Mouse (Mus musculus) ES-E14 (cell line): ENCODE measurements around the gene 0610030E20Rik. TPM values are rescaled to one million over a fixed set of nuclear protein-coding genes. Genes with fewer than 3 reads are reported as not detected.

Experiments
- DNase-seq: peaks from one replicate; pipeline ENCODE4 v3.0.0-alpha.2; 2013; ENCODE audit warnings: low read depth, low spot score
- H3K27ac ChIP-seq: 2 replicates; pipeline ENCODE4 v1.5.1; 2012; ENCODE audit warnings: low read depth, mild to moderate bottlenecking, low read length, moderate library complexity, mixed read lengths; ENCODE audit not compliant: poor library complexity, insufficient read depth, severe bottlenecking
- H3K36me3 ChIP-seq: 2 replicates; pipeline ENCODE4 v1.6.1; 2012; ENCODE audit warnings: mild to moderate bottlenecking, low read length, moderate library complexity, mixed read lengths; ENCODE audit not compliant: control insufficient read depth, poor library complexity, insufficient read depth, severe bottlenecking
- H3K4me1 ChIP-seq, 2 experiments: fragments of 150-350 bp in 1 of 2; sonication (generic) in 1 of 2; 2 replicates each; pipeline ENCODE4 v1.6.1; 2012; ENCODE audit warnings: low read length in 2 of 2, mild to moderate bottlenecking in 1 of 2, mixed read lengths in 1 of 2; ENCODE audit not compliant: control insufficient read depth in 2 of 2, insufficient read depth in 2 of 2, poor library complexity in 1 of 2
- H3K4me3 ChIP-seq, 2 experiments: fragments of 150-350 bp in 1 of 2; sonication (generic) in 1 of 2; 2 replicates each; pipeline ENCODE4 v1.5.1; 2012; ENCODE audit warnings: low read length in 2 of 2, low read depth in 1 of 2, mild to moderate bottlenecking in 1 of 2, mixed read lengths in 1 of 2; ENCODE audit not compliant: insufficient read depth in 1 of 2, poor library complexity in 1 of 2, severe bottlenecking in 1 of 2
- H3K9ac ChIP-seq: 2 replicates; pipeline ENCODE4 v1.6.1; 2012; ENCODE audit warnings: low read depth, mild to moderate bottlenecking, low read length, mixed read lengths; ENCODE audit not compliant: poor library complexity, insufficient read depth, severe bottlenecking
- H3K9me3 ChIP-seq: fragments of 150-350 bp; sonication (generic); 2 replicates; pipeline ENCODE4 v1.6.1; 2012; ENCODE audit warnings: low read depth, mild to moderate bottlenecking, low read length; ENCODE audit not compliant: control insufficient read depth, insufficient read depth
- CHD2 ChIP-seq: IDR thresholded peaks from 2 replicates; pipeline ENCODE4 v1.6.1; 2014; ENCODE audit warnings: mild to moderate bottlenecking, low read depth, low read length, inconsistent platforms
- HCFC1 ChIP-seq: IDR thresholded peaks from 2 replicates; pipeline ENCODE4 v1.6.1; 2012; ENCODE audit warnings: low read length, inconsistent platforms, borderline replicate concordance; ENCODE audit not compliant: insufficient read depth
- MAFK ChIP-seq: IDR thresholded peaks from 2 replicates; pipeline ENCODE4 v1.6.1; 2014; ENCODE audit warnings: mild to moderate bottlenecking, low read depth, low read length, inconsistent platforms; ENCODE audit not compliant: insufficient read depth
- ZC3H11A ChIP-seq: IDR thresholded peaks from 2 replicates; pipeline ENCODE4 v1.6.1; 2012; ENCODE audit warnings: low read depth, mild to moderate bottlenecking, inconsistent platforms, low read length, borderline replicate concordance
- ZNF384 ChIP-seq: IDR thresholded peaks from 2 replicates; pipeline ENCODE4 v1.6.1; 2012; ENCODE audit warnings: low read depth, low read length, inconsistent platforms
- in situ Hi-C, 2 experiments: fragments of 600-800 bp; cut with MboI; formaldehyde crosslinking; loops; one replicate each; pipeline ENCODE4 v1.15.1; 2025; ENCODE audit warnings: low sequenced_read_pairs in 2 of 2, inconsistent platforms in 1 of 2; ENCODE audit not compliant: unreplicated experiment in 2 of 2
- total RNA-seq: library from RNA; depleted of rRNA; stranded (reverse); fragments of 300-350 nt; gene quantifications from 2 replicates; pipeline ENCODE4 v1.2.3, GENCODE M21; 2012

0610030E20Rik gene
- total RNA-seq, 1 experiment: 7.7 TPM

DNA sequence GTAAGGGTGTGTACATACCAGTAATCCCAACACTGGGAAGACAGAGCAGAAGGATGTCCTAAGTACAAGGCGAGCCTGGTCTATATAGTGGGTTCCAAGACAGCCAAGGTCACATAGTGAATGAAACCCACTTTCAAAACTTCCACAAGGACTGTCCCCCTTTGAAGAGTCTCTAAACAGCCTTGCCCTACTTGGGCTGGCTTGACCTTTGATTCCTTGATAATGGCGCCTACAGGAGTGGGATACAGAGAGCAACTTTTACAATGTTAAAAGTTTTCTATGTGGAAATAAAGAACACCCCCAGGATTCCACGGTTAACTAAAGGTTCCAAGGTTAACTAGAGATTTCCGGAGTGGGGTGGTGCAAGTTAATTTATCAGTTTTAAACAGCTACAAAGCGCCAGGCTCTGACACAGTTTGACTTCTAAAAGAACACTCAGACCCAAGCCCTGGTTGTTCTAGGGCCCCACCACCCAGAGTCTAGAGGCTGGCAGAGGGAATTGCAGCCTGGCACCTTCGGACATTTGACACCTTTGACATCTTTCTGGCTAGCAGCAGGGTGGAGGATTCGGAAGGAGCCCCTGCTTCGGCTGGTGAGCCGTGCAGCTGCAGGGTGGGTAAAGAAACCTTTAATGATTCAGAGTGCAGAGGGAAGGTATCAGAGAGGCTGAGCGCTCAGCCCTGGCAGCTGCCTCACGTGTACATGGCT, 12.9 kb downstream of the 0610030E20Rik start:
- Histone ChIP-seq H3K4me1 (peaks cover 0 to 2% of the 10 kb centered on the region in 2 experiments; a peak in 2 of 4 replicates), H3K36me3 (peaks cover 14% of the 10 kb centered on the region), H3K27ac (no peak overlapping the region), H3K4me3 (no peak overlapping the region), H3K9me3 (no peaks in the 10 kb centered on the region), H3K9ac (0 out of 2 replicates have a peak overlapping the region, but pooled peaks have one; percentile 32)
- in situ Hi-C loops: no loop called here
- TF ChIP-seq CHD2 (no peak), HCFC1 (no peak), ZNF384 (no peak), MAFK (no peak), ZC3H11A (no peak)
- no peak for DNase-seq

DNA sequence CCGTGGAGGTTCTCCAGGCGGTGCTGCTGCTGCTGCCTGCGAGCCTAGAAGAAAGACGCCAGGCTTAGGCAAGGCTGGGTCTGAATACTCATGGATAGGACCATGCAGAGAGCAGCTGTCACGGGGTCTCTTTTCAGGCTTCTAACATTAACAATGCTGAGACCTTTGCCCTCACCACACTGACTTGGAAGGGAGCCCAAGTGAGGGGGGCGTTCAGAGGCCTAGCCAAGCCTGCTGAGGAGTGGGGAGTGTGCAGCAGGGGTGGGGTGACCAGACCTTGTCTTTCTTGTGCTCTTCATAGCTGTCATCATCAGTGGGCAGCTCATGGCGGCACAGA, 13.4 kb downstream of the 0610030E20Rik start:
- in situ Hi-C loops: no loop called here
- Histone ChIP-seq H3K9me3 (no peaks in the 10 kb centered on the region), H3K27ac (no peak overlapping the region), H3K4me1 (peaks cover 0 to 2% of the 10 kb centered on the region in 2 experiments; a peak in 2 of 4 replicates), H3K9ac (peak overlapping the region; percentile 32; the same call in 1 of the 2 replicates), H3K4me3 (no peak overlapping the region), H3K36me3 (peaks cover 14% of the 10 kb centered on the region)
- DNase-seq: no peak
- TF ChIP-seq HCFC1: no peak
- TF ChIP-seq ZC3H11A: no peak
- TF ChIP-seq CHD2: no peak
- TF ChIP-seq ZNF384: no peak
- TF ChIP-seq MAFK: no peak

DNA sequence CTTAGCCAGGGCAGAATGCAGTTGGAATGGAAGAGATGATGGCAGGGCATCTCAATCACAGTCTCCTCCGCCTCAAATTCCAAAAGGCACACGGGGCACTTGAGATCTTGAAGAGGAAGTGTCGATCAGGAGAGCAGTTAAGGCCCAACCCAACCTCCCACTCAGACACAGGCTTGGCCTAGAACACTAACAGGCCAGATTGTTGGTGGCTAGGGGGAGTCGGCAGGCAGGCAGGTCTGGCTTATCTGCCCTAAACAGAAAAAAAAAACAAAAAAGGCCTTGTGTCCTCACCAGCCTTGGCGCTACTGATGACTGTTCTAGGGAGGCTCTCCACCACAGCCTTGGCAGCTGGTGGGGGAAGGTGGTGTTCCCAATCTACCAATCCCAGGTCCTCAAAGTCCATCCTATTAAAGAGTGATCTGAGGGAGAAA, 14.0 kb downstream of the 0610030E20Rik start:
- Histone ChIP-seq H3K36me3 (peaks cover 14% of the 10 kb centered on the region), H3K9ac (peak overlapping the region; percentile 95; the same call in 1 of the 2 replicates), H3K4me1 (peaks cover 0 to 2% of the 10 kb centered on the region in 2 experiments; a peak in 1 of 4 replicates), H3K9me3 (no peaks in the 10 kb centered on the region), H3K4me3 (peak overlapping the region; percentile 19 to 92; a peak in 3 of 4 replicates), H3K27ac (no peak overlapping the region)
- TF ChIP-seq ZNF384 (no peak), MAFK (no peak), ZC3H11A (no peak)
- in situ Hi-C loops: no loop called here
- no peak for DNase-seq

DNA sequence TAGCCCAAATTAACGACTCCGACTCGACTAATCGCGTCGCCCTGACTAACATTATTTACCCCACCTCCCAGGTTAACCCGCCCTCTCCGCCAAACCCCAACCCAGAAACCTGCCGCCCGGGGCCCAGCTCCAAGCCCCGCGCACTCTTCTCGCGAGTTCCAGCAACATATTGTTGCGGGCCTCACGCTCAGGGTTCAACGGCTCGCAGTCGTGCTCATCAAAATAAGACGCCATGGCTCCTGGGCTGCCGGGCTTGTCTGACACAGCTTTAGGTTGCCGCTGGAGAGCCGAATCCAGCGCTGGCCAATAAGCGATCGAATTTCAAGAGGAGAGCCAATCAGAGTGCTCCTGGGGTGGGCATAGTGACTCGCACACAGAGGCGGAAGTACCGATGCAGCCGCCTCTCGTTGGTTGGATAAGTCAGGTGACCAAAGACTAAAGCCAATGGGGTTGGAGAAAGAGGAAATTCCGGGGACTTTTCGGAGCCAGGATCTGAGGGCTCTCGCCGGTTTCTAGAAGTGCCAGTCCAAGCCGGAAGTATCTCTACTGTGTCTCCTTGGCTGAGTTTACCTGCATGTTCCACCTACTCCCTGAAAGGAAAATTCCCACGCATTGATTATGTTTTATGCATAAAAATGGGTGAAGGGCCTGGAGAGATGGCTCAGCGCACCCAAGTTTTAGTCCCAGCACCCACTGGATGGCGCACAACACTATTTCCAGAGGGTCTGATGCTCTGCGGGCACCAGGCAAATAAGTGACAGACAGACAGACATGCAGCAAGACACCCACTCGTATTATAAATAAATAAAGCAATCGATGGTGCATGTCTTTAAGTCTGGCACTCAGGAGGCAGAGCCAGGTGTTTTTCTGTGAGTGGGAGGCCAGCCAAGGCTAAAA, 15.3 kb downstream of the 0610030E20Rik start:
- peak; percentile 94 for DNase-seq
- TF ChIP-seq CHD2 (no peak; the same call in 1 of the 2 replicates), ZC3H11A (peak; percentile 15; the same call in 1 of the 2 replicates), HCFC1 (peak; percentile 32; the same call in 1 of the 2 replicates)
- in situ Hi-C loops: no loop called here
- Histone ChIP-seq H3K9ac (peak overlapping the region; percentile 95), H3K9me3 (no peaks in the 10 kb centered on the region), H3K36me3 (peaks cover 14% of the 10 kb centered on the region), H3K27ac (peak overlapping the region; percentile 71; the same call in 1 of the 2 replicates), H3K4me3 (peak overlapping the region; percentile 91 to 92), H3K4me1 (peaks cover 0 to 2% of the 10 kb centered on the region in 2 experiments; a peak in 1 of 4 replicates)
